Mouse (Mus musculus) testis, adult 10 weeks (tissue): ENCODE results near the gene Gpr137b. TPM values are rescaled to one million over a fixed set of nuclear protein-coding genes. Genes with fewer than 3 reads are reported as not detected.

Experiments
- polyA plus RNA-seq: library from polyadenylated mRNA; stranded (reverse); fragments of 350-450 nt; fragmentation: Illumina TruSeq; extraction: RNeasy Lipid Tissue Mini Kit (QIAGEN cat#74804); gene quantifications from one replicate; pipeline ENCODE4 v1.2.3, GENCODE M21; 2014; ENCODE audit warnings: low read depth, low replicate concordance

The Gpr137b gene
- polyA plus RNA-seq: 1.2 TPM

GRCm38 (mm10) chr13:13393228-13394095 lies at the start of gene Gpr137b:
Gene Gpr137b, minus strand, starts transcription at chr13:13394014.

DNA sequence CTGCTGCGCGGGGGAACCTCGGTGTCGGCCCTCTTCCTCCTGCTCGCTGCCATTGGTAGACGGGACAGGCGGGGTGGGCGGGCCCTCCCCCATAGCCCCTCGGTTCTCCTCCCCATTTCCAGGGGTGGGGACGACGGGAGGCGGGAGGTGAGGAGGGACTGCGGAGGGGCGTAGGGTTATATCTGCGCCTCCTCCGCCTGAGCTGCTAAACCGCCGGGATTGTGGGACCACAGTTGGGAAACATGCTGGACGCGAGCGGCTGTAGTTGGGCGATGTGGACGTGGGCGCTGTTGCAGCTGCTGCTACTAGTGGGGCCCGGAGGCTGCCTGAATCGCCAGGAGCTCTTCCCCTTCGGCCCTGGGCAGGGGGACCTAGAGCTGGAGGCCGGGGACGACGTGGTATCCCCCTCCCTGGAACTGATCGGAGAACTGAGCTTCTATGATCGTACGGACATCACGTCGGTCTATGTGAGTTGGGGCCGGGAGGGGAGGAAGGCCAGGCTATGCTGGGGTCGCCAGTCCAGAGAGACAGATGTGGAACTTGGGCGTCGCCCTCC lies 43.7 kb upstream of the Gpr137b start, which contains the start of gene Nid1:
TSS of gene Nid1 (plus strand) at position 92 of the 556 bp plus-strand sequence.

Other genes starting within 250 kb of the Gpr137b start
- not detected for gene Prl2c5, start 211.3 kb downstream of the Gpr137b start, polyA plus RNA-seq
- 15.2 TPM for gene Nid1, start 43.5 kb upstream of the Gpr137b start, polyA plus RNA-seq
- 10.4 TPM for gene Lyst, start 196.4 kb upstream of the Gpr137b start, polyA plus RNA-seq